Mouse (Mus musculus): ENCODE measurements at regions not wholly inside any gene's neighbourhood (a gene's known extent, or its start where the extent isn't known, plus 50 kb on each side); places are given as distances from the start of the nearest gene placed in this dataset.

- DNase-seq: peak; percentile 64 to 68
Measured at GRCm38 (mm10) chr12:62768930-62769329, 1246.0 kb downstream of the Lrfn5 start.

- no peak for DNase-seq
Measured at GRCm38 (mm10) chr12:62769895-62770294, 1246.9 kb downstream of the Lrfn5 start.

- DNase-seq: no peak
Measured at GRCm38 (mm10) chr12:62775974-62776373, 1253.0 kb downstream of the Lrfn5 start.

GRCm38 (mm10) chr12:62812781-62813180 is 1289.8 kb downstream of the Lrfn5 start:
- peak; percentile 70 to 73 for DNase-seq
